Mouse (Mus musculus) left cerebral cortex, adult 2 months (tissue): ENCODE measurements around the gene Tecr. TPM values are rescaled to one million over a fixed set of nuclear protein-coding genes. Genes with fewer than 3 reads are reported as not detected.

Source experiments
- DNase-seq, 2 experiments: peaks; one replicate each; pipeline ENCODE4 v3.0.0; 2021 to 2022; ENCODE audit warnings: low spot score in 2 of 2, mixed read lengths in 1 of 2; ENCODE audit errors: extremely low spot score in 1 of 2
- H3K27ac ChIP-seq: fragments of 200-600 bp; 2 replicates; pipeline ENCODE4 v1.8.1; 2022
- H3K4me3 ChIP-seq: fragments of 200-600 bp; 2 replicates; pipeline ENCODE4 v1.8.1; 2022
- CTCF ChIP-seq: fragments of 200-600 bp; IDR thresholded peaks from 2 replicates; pipeline ENCODE4 v1.8.1; 2022; ENCODE audit warnings: antibody characterized with exemption, mild to moderate bottlenecking, moderate library complexity
- intact Hi-C: fragments of 180-260 bp; cut with DNase I; formaldehyde crosslinking; loops from one replicate; pipeline ENCODE4 v1.15.1; 2025
- total RNA-seq, 2 experiments: library from RNA; stranded (reverse); gene quantifications; 2 replicates each; pipeline ENCODE4 v1.2.3; 2021

The Tecr gene
- total RNA-seq, 2 experiments from 2014 or later: 572 to 605 TPM

- H3K4me3 ChIP-seq: peak overlapping the region; percentile 79
- H3K27ac ChIP-seq: peak overlapping the region; percentile 83
- no peak for DNase-seq
- intact Hi-C loops: no loop called here
- no peak for TF ChIP-seq CTCF
These were observed 14.2 kb downstream of the Tecr start for GRCm38 (mm10) chr8:83593325-83594166.

GRCm38 (mm10) chr8:83592682-83593081 lies 15.1 kb downstream of the Tecr start:
- peak overlapping the region; percentile 79 for H3K4me3 ChIP-seq
- no peak for TF ChIP-seq CTCF
- H3K27ac ChIP-seq: no peak overlapping the region
- no peak for DNase-seq
- intact Hi-C loops: no loop called here

- DNase-seq: no peak
- no peak overlapping the region for H3K27ac ChIP-seq
- TF ChIP-seq CTCF: peak; percentile 33
- no peak overlapping the region for H3K4me3 ChIP-seq
- intact Hi-C loops: no loop called here
These were observed 17.2 kb downstream of the Tecr start for GRCm38 (mm10) chr8:83590488-83591023.

- Histone ChIP-seq H3K27ac (no peak overlapping the region), H3K4me3 (no peak overlapping the region; the same call in 1 of the 2 replicates)
- no peak for DNase-seq
- no peak for TF ChIP-seq CTCF
- intact Hi-C loops: no loop called here
These were observed 18.9 kb downstream of the Tecr start for GRCm38 (mm10) chr8:83588886-83589285.

GRCm38 (mm10) chr8:83587644-83588043 lies 20.1 kb downstream of the Tecr start:
- Histone ChIP-seq H3K4me3 (no peak overlapping the region), H3K27ac (no peak overlapping the region)
- no peak for DNase-seq
- TF ChIP-seq CTCF: no peak
- intact Hi-C loops: no loop called here

GRCm38 (mm10) chr8:83585333-83585732 lies 22.4 kb downstream of the Tecr start:
- no peak overlapping the region for H3K4me3 ChIP-seq
- no peak for DNase-seq
- intact Hi-C loops: no loop called here
- H3K27ac ChIP-seq: no peak overlapping the region
- TF ChIP-seq CTCF: no peak

- DNase-seq: no peak
- Histone ChIP-seq H3K4me3 (no peak overlapping the region), H3K27ac (no peak overlapping the region)
- TF ChIP-seq CTCF: no peak
- intact Hi-C loops: no loop called here
These were observed 23.0 kb downstream of the Tecr start for GRCm38 (mm10) chr8:83584771-83585170.

- TF ChIP-seq CTCF: no peak
- DNase-seq: no peak
- intact Hi-C loops: no loop called here
- H3K27ac ChIP-seq: no peak overlapping the region
- no peak overlapping the region for H3K4me3 ChIP-seq
These were observed 24.5 kb downstream of the Tecr start for GRCm38 (mm10) chr8:83583236-83583635.

GRCm38 (mm10) chr8:83582226-83582625 lies 25.5 kb downstream of the Tecr start:
- intact Hi-C loops: no loop called here
- Histone ChIP-seq H3K27ac (no peak overlapping the region), H3K4me3 (no peak overlapping the region)
- DNase-seq: no peak
- no peak for TF ChIP-seq CTCF

- DNase-seq: peak in 1 of 2 experiments; percentile 6
- no peak overlapping the region for H3K27ac ChIP-seq
- H3K4me3 ChIP-seq: no peak overlapping the region
- no peak for TF ChIP-seq CTCF
- intact Hi-C loops: no loop called here
These were observed 26.9 kb downstream of the Tecr start for GRCm38 (mm10) chr8:83580826-83581225.

GRCm38 (mm10) chr8:83579676-83580075 lies 28.1 kb downstream of the Tecr start:
- Histone ChIP-seq H3K4me3 (no peak overlapping the region), H3K27ac (no peak overlapping the region)
- TF ChIP-seq CTCF: no peak
- no peak for DNase-seq
- intact Hi-C loops: no loop called here

GRCm38 (mm10) chr8:83578131-83579055 lies 29.4 kb downstream of the Tecr start:
- intact Hi-C loops: no loop called here
- Histone ChIP-seq H3K4me3 (no peak overlapping the region), H3K27ac (peak overlapping the region; percentile 24; the same call in 1 of the 2 replicates)
- TF ChIP-seq CTCF: no peak
- peak in 1 of 2 experiments; percentile 10 for DNase-seq
